Mouse (Mus musculus) limb, embryonic 13.5 days (tissue): ENCODE data around the gene Slc10a6. TPM values are rescaled to one million over a fixed set of nuclear protein-coding genes. Genes with fewer than 3 reads are reported as not detected.

Experiments used
- ATAC-seq: fragments of 200-750 bp; cut with Nextera tagmentation; 2 replicates; pipeline ENCODE4 v1.8.0; 2017; ENCODE audit warnings: low read depth, moderate number of reproducible peaks, moderate TSS enrichment; ENCODE audit not compliant: low FRiP score
- H3K27ac ChIP-seq: fragments of 300-500 bp; sonication (generic); 2 replicates; pipeline ENCODE4 v1.5.1; 2015; ENCODE audit warnings: inconsistent platforms, mild to moderate bottlenecking, moderate library complexity
- H3K27me3 ChIP-seq: fragments of 300-500 bp; sonication (generic); 2 replicates; pipeline ENCODE4 v1.6.1; 2015; ENCODE audit warnings: mild to moderate bottlenecking, inconsistent platforms
- H3K36me3 ChIP-seq: fragments of 300-500 bp; sonication (generic); 2 replicates; pipeline ENCODE4 v1.6.1; 2015; ENCODE audit warnings: inconsistent platforms, mild to moderate bottlenecking, moderate library complexity
- H3K4me1 ChIP-seq: fragments of 300-500 bp; sonication (generic); 2 replicates; pipeline ENCODE4 v1.6.1; 2015; ENCODE audit warnings: inconsistent platforms
- H3K4me2 ChIP-seq: fragments of 300-500 bp; sonication (generic); replicated peaks from 2 replicates; pipeline ENCODE4 v1.6.1; 2015; ENCODE audit warnings: inconsistent platforms, mild to moderate bottlenecking, moderate library complexity
- H3K4me3 ChIP-seq: fragments of 300-500 bp; sonication (generic); 2 replicates; pipeline ENCODE4 v1.5.1; 2015; ENCODE audit warnings: moderate library complexity, mild to moderate bottlenecking, inconsistent platforms
- H3K9ac ChIP-seq: fragments of 300-500 bp; sonication (generic); 2 replicates; pipeline ENCODE4 v1.6.1; 2015; ENCODE audit warnings: mild to moderate bottlenecking, inconsistent platforms
- H3K9me3 ChIP-seq: fragments of 300-500 bp; sonication (generic); 2 replicates; pipeline ENCODE4 v1.6.1; 2016; ENCODE audit warnings: inconsistent platforms
- WGBS: fragments of 180-500 bp; shearing (Covaris S2); methylation state at CpG from one replicate; pipeline ENCODE4 v1.1.7; 2015; 5-methylcytosine and 5-hydroxymethylcytosine counted together
- polyA plus RNA-seq: library from polyadenylated mRNA; unstranded; fragments of >200 nt; fragmentation: Nextera tagmentation; extraction: Ambion mirVana; gene quantifications from 2 replicates; pipeline ENCODE4 v1.2.1, GENCODE M21; 2015

Slc10a6 gene
- polyA plus RNA-seq, result 0.20 TPM in 1 of 2 replicates, not detected in the other

GRCm38 (mm10) chr5:103629111-103629764 lies at the start of gene Slc10a6:
Gene Slc10a6, minus strand, starts transcription at chr5:103629403.
- H3K9me3 ChIP-seq, result no peaks in the 10 kb centered on the region
- WGBS, result 46% methylated on average over 17 of the region's 17 CpGs
- H3K27me3 ChIP-seq, result no peaks in the 10 kb centered on the region; the same call in 1 of the 2 replicates
- H3K4me2 ChIP-seq, result peak within 1 kb of the TSS; percentile 26; the same call in 1 of the 2 replicates
- H3K4me3 ChIP-seq, result no peak within 1 kb of the TSS
- no peaks in the 10 kb centered on the region for H3K36me3 ChIP-seq
- ATAC-seq, result peak; percentile 61; the same call in 1 of the 2 replicates
- H3K4me1 ChIP-seq, result peaks cover 17% of the 10 kb centered on the region
- H3K9ac ChIP-seq, result no peak within 1 kb of the TSS
- H3K27ac ChIP-seq, result no peak within 1 kb of the TSS

DNA sequence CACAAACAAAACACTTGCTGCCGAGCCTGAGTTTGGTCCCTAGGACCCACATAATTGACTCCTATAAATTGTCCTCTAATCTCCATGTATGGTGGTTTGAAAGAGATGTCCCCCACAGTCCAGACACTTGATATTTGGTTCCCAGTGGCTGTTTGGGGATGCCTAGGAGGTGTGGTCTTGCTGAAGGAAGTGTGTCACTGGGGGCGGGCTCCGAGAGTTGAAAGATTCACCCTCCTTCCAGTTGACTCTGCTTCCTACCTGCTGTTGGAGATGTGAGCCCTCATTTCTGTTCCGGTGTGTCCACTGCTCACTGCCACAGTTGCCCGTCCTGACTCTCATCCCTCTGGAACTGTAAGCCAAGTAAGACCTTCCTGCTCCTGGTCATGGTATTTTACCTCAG lies 49.8 kb upstream of the Slc10a6 start:
- WGBS, result 93% methylated on average over 5 of the region's 5 CpGs
- H3K27ac ChIP-seq, result no peak overlapping the region
- H3K9ac ChIP-seq, result no peak overlapping the region
- no peaks in the 10 kb centered on the region for H3K36me3 ChIP-seq
- ATAC-seq, result no peak
- 0 out of 2 replicates have a peak, but pooled peaks cover 2% of the 10 kb centered on the region for H3K4me1 ChIP-seq
- H3K4me3 ChIP-seq, result no peak overlapping the region
- no peaks in the 10 kb centered on the region for H3K9me3 ChIP-seq
- no peaks in the 10 kb centered on the region for H3K27me3 ChIP-seq
- no peak overlapping the region for H3K4me2 ChIP-seq

GRCm38 (mm10) chr5:103677894-103678293 lies 48.7 kb upstream of the Slc10a6 start:
- Histone ChIP-seq H3K4me2 (no peak overlapping the region), H3K27me3 (no peaks in the 10 kb centered on the region), H3K9ac (no peak overlapping the region), H3K4me1 (0 out of 2 replicates have a peak, but pooled peaks cover 4% of the 10 kb centered on the region), H3K36me3 (no peaks in the 10 kb centered on the region), H3K27ac (no peak overlapping the region), H3K4me3 (no peak overlapping the region), H3K9me3 (no peaks in the 10 kb centered on the region)
- no peak for ATAC-seq
- WGBS, result 84% methylated on average over 6 of the region's 6 CpGs

- H3K9ac ChIP-seq, result no peak overlapping the region
- H3K4me1 ChIP-seq, result 0 out of 2 replicates have a peak, but pooled peaks cover 4% of the 10 kb centered on the region
- H3K27ac ChIP-seq, result no peak overlapping the region
- no peak overlapping the region for H3K4me2 ChIP-seq
- WGBS, result 78% methylated on average over 6 of the region's 6 CpGs
- H3K36me3 ChIP-seq, result no peaks in the 10 kb centered on the region
- ATAC-seq, result no peak
- no peak overlapping the region for H3K4me3 ChIP-seq
- no peaks in the 10 kb centered on the region; the same call in 1 of the 2 replicates for H3K27me3 ChIP-seq
- no peaks in the 10 kb centered on the region for H3K9me3 ChIP-seq
Measured at GRCm38 (mm10) chr5:103676289-103676881, 47.2 kb upstream of the Slc10a6 start.

DNA sequence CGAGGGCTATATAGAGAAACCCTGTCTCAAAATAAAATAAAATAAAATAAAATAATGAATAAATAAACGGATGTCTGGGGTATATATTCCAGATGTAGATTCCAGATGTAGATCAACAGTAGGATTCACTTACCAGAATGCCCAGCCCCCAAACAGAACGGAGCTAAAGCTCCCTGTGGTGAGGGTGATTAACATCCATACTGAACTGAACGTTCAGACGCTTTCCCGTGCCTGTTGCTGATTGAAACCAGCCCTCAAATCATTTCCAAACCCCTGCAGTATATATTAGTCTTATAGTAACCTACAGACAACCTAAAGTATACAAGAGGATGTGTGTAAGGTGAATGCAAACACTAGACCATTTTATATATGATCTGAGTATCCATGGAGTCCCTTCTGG lies 45.3 kb upstream of the Slc10a6 start:
- Histone ChIP-seq H3K4me1 (0 out of 2 replicates have a peak, but pooled peaks cover 4% of the 10 kb centered on the region), H3K9ac (no peak overlapping the region), H3K4me3 (no peak overlapping the region), H3K27me3 (peaks cover 4% of the 10 kb centered on the region; the same call in 1 of the 2 replicates), H3K36me3 (no peaks in the 10 kb centered on the region), H3K27ac (no peak overlapping the region), H3K4me2 (no peak overlapping the region), H3K9me3 (no peaks in the 10 kb centered on the region)
- peak; percentile 76; the same call in 1 of the 2 replicates for ATAC-seq
- WGBS, result 20% methylated on average over 6 of the region's 6 CpGs

- H3K4me3 ChIP-seq, result no peak overlapping the region
- no peak overlapping the region for H3K27ac ChIP-seq
- no peak for ATAC-seq
- peaks cover 4% of the 10 kb centered on the region; the same call in 1 of the 2 replicates for H3K27me3 ChIP-seq
- 0 out of 2 replicates have a peak, but pooled peaks cover 4% of the 10 kb centered on the region for H3K4me1 ChIP-seq
- no peaks in the 10 kb centered on the region for H3K9me3 ChIP-seq
- H3K36me3 ChIP-seq, result no peaks in the 10 kb centered on the region
- no peak overlapping the region for H3K4me2 ChIP-seq
- WGBS, result 81% methylated on average over 4 of the region's 4 CpGs
- no peak overlapping the region for H3K9ac ChIP-seq
Measured at GRCm38 (mm10) chr5:103673611-103674010, 44.4 kb upstream of the Slc10a6 start.

DNA sequence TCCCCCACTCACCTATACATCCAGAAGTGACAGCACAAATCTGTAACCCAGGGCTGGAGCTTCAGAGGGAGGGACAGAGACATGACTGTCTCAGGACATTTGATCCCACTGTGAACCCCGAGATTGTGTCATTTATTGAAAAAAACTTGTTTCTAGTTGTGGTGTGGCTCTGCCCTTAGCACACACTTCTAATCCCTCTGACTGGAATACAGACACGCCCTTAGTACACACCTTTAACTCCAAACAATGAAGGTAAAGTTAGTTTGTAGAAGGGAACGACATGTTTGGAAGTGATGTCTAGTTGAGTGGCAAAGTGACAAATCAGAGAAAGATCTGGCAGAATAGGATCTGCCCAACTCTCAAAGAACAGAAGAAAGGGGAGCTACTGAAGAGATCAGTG lies 42.7 kb upstream of the Slc10a6 start:
- 70% methylated on average over 3 of the region's 3 CpGs for WGBS

DNA sequence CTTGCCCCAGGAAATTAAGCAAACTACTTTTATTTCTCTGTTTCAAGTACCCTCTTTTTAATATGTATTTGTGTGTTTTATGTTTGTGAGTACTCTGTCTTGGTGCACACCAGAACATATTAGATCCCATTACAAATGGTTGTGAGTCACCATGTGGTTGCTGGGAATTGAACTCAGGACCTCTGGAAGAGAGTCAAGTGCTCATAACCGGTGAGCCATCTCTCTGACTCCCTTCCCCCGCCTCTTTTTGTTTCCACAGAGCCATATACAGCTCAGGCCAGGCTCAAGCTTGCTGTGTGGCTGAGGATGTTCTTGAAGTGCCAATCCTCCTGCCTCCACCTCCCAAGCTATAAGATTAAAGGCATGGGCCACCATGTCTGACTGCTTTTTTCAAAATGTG lies 36.7 kb upstream of the Slc10a6 start:
- Histone ChIP-seq H3K36me3 (no peaks in the 10 kb centered on the region), H3K4me1 (no peaks in the 10 kb centered on the region), H3K27ac (no peak overlapping the region), H3K4me3 (no peak overlapping the region), H3K27me3 (peaks cover under 1% of the 10 kb centered on the region; the same call in 1 of the 2 replicates), H3K4me2 (no peak overlapping the region), H3K9ac (no peak overlapping the region), H3K9me3 (no peaks in the 10 kb centered on the region)
- no peak for ATAC-seq
- WGBS, result 83% methylated on average over 2 of the region's 2 CpGs

More for the DNA sequence above, 42.7 kb upstream of the Slc10a6 start:
- 0 out of 2 replicates have a peak, but pooled peaks cover 4% of the 10 kb centered on the region for H3K4me1 ChIP-seq
- H3K4me2 ChIP-seq, result no peak overlapping the region
- peaks cover 4% of the 10 kb centered on the region; the same call in 1 of the 2 replicates for H3K27me3 ChIP-seq
- H3K9me3 ChIP-seq, result no peaks in the 10 kb centered on the region
- H3K27ac ChIP-seq, result no peak overlapping the region
- no peak overlapping the region for H3K9ac ChIP-seq
- H3K36me3 ChIP-seq, result no peaks in the 10 kb centered on the region
- ATAC-seq, result no peak
- no peak overlapping the region for H3K4me3 ChIP-seq

DNA sequence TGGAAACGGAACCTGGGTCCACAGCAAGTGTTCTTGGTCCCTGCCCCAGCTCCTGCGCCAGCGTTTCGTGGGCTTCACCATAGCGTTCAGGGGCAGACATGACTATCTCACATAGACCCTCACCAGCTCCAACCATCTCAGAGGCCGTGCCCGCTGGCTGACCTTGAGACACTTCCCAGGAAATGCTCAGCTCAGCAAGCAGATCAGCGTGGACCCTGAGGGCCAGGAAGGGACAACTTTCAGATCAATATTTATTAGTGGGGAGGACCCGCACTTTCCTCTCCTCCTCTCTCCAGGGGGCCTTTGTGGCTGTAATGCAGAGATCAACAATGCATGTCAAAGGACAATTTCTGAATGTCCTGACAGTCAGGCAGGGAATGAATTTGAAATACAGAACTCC lies 35.7 kb upstream of the Slc10a6 start:
- H3K36me3 ChIP-seq, result no peaks in the 10 kb centered on the region
- ATAC-seq, result no peak
- H3K27ac ChIP-seq, result no peak overlapping the region
- H3K9me3 ChIP-seq, result no peaks in the 10 kb centered on the region
- H3K4me2 ChIP-seq, result no peak overlapping the region
- no peak overlapping the region for H3K4me3 ChIP-seq
- no peak overlapping the region for H3K9ac ChIP-seq
- H3K27me3 ChIP-seq, result no peaks in the 10 kb centered on the region
- no peaks in the 10 kb centered on the region for H3K4me1 ChIP-seq
- WGBS, result 77% methylated on average over 9 of the region's 9 CpGs

DNA sequence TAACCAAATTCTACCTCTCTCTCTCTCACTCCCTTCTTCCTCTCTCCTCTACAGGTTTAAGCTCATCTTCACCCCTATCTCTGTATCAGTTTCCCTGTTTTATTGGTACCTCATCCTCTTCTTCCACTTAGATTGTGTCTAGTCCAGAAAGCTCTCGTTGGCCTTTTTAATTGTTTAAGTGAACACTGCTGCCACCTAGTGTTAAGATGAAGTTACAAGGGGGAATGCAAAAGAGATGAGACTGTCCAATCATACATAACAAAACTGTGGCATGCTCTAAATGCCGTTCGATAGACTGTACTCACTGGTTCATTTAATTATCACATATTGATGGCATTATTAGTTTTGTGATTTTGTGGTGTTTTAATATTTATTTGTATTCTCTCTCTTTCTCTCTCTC lies 30.4 kb upstream of the Slc10a6 start:
- ATAC-seq, result no peak
- WGBS, result 46% methylated on average over 3 of the region's 3 CpGs
- Histone ChIP-seq H3K36me3 (no peaks in the 10 kb centered on the region), H3K4me2 (no peak overlapping the region), H3K4me1 (no peaks in the 10 kb centered on the region), H3K4me3 (no peak overlapping the region), H3K9ac (no peak overlapping the region), H3K27me3 (peaks cover 16% of the 10 kb centered on the region; the same call in 1 of the 2 replicates), H3K27ac (no peak overlapping the region), H3K9me3 (no peaks in the 10 kb centered on the region)

DNA sequence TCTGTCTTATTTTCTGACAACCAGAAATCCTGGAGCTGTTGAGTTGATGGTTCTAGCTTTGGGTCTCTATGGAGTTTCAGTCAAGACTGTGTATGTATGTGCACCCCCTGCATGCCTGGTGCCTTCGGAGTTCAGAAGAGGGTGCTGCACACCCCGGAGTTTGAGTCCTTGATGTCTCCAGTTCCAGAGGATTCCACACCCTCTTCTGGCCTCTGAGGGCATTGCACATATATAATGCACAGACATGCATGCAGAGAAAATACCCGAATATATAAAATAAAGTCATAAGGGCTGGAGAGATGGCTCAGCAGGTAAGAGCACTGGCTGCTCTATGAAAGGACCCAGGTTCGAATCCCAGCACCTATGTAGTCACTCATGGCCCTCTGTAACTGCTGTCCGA lies 29.7 kb upstream of the Slc10a6 start:
- H3K9me3 ChIP-seq, result no peaks in the 10 kb centered on the region
- peaks cover 16% of the 10 kb centered on the region; the same call in 1 of the 2 replicates for H3K27me3 ChIP-seq
- 69% methylated on average over 5 of the region's 5 CpGs for WGBS
- H3K4me3 ChIP-seq, result no peak overlapping the region
- no peak for ATAC-seq
- no peak overlapping the region for H3K9ac ChIP-seq
- H3K4me2 ChIP-seq, result no peak overlapping the region
- H3K4me1 ChIP-seq, result no peaks in the 10 kb centered on the region
- H3K27ac ChIP-seq, result no peak overlapping the region
- no peaks in the 10 kb centered on the region for H3K36me3 ChIP-seq

GRCm38 (mm10) chr5:103655346-103656118 lies 26.3 kb upstream of the Slc10a6 start, which contains the start of gene 1700016H13Rik:
Gene 1700016H13Rik, minus strand, starts transcription at chr5:103656010.
- peak within 1 kb of the TSS; percentile 59 for H3K4me3 ChIP-seq
- WGBS, result 1% methylated on average over 56 of the region's 56 CpGs
- H3K36me3 ChIP-seq, result no peaks in the 10 kb centered on the region
- H3K9me3 ChIP-seq, result 0 out of 2 replicates have a peak, but pooled peaks cover 2% of the 10 kb centered on the region
- peak within 1 kb of the TSS; percentile 99 for H3K4me2 ChIP-seq
- H3K27me3 ChIP-seq, result peaks cover 16% of the 10 kb centered on the region; the same call in 1 of the 2 replicates
- peak within 1 kb of the TSS; percentile 73 for H3K9ac ChIP-seq
- H3K27ac ChIP-seq, result no peak within 1 kb of the TSS
- no peaks in the 10 kb centered on the region for H3K4me1 ChIP-seq
- peak; percentile 74 for ATAC-seq
